Mouse (Mus musculus): ENCODE results near the gene Tnp2.

DNA sequence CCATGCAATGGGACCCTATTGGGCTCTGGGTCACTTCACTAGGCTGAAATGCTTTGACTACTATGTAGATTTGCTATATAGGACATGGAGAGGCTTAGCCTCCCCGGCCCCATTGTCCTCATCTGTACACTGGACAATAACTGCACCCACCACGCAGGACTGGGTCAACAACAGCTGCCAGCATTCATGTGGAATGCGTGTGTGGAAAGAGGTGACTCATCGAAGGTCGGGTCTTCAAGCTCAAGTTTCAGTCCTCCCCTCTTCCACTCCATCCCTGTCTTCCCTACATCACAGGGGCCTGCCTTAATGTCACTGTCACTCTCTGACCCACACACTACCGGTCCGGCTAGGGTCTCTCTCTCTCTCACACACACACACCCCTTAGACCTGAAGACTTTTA is 12.1 kb downstream of the Tnp2 start:
- no peak for TF ChIP-seq CTCF (IDR thresholded peaks at IDR 0.05; ENCODE audit: control insufficient read depth, insufficient read depth, insufficient replicate concordance, low read depth, low read length)
- no peak for TF ChIP-seq POLR2A (IDR thresholded peaks at IDR 0.05; ENCODE audit: control insufficient read depth, low read depth, low read length)
